Mouse (Mus musculus) B cell, adult 67 days (primary cell): ENCODE measurements around the gene Spata4. TPM values are rescaled to one million over a fixed set of nuclear protein-coding genes. Genes with fewer than 3 reads are reported as not detected.

Experiments
- total RNA-seq, 2 experiments: library from RNA; stranded (reverse); gene quantifications; 4 replicates each; pipeline ENCODE4 v1.2.4; 2023

The Spata4 gene
- total RNA-seq = not detected

DNA sequence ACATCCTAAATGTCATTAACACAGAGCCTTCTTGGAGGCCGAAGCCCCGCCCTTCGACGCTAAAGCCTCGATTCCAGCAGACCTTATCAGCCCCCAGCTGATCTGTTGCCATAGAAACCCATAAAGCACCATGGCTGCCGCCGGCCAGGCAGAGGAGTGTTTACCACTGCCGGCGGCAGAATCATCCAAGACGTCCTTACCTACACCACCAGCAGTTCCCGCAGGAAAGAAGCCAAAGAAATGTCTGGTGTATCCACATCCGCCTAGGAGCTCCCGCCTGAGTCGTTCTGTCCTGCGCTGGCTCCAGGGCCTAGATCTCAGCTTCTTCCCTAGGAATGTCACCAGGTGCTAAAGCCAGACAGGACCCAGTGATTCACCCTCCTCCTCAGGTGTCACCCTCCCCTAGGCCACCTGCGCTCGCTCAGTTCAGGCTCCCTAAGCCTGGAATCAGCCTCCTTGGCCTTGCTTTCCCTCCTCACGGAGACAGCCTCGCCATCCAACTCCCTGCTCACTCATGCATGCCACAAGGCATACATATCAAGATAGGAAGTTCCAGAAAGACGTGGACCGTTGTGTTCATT, at the start of gene Spata4:
Gene Spata4 (plus strand): TSS at position 111 of the 581 bp plus-strand sequence.

Other genes with a start within 250 kb of the Spata4 start
- 1 to 10 TPM; 1.7 to 2.1 TPM for gene Asb5, start 71.2 kb upstream of the Spata4 start, total RNA-seq
- 10 to 100 TPM; 47.1 to 49.1 TPM for gene Spcs3, start 70.8 kb upstream of the Spata4 start, total RNA-seq